Mouse (Mus musculus): Measurements from ENCODE around the gene Saxo1. TPM values are rescaled to one million over a fixed set of nuclear protein-coding genes. Genes with fewer than 3 reads are reported as not detected.
A peak's percentile ranks its signal among the peaks of the same experiment; 100 is the strongest.

Gene Saxo1
- total and polyA plus RNA-seq, 3 experiments, result 0.16 TPM; not detected in 2

DNA sequence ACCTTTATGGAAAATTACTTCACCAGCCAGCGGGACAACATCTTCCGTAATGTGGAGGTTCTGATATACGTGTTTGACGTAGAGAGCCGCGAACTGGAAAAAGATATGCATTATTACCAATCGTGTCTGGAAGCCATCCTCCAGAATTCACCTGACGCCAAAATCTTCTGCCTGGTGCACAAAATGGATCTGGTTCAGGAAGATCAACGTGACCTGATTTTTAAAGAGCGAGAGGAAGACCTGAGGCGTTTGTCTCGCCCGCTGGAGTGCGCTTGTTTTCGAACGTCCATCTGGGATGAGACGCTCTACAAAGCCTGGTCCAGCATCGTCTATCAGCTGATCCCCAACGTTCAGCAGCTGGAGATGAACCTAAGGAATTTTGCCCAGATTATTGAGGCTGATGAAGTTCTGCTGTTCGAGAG lies 18.0 kb upstream of the Saxo1 start:
- TF ChIP-seq EP300 (IDR thresholded peaks at IDR 0.05; ENCODE audit: insufficient read depth, low read depth, low read length) (no peak), CTCF (IDR thresholded peaks at IDR 0.05) (no peak), POLR2A (IDR thresholded peaks at IDR 0.05; ENCODE audit: insufficient read depth, low read depth, low read length) (no peak)
- peak overlapping the region; percentile 99 for H3K9ac ChIP-seq (ENCODE audit: low read depth, low read length)
- peaks cover 4% of the 10 kb centered on the region for H3K4me1 ChIP-seq (ENCODE audit: control insufficient read depth, insufficient read depth, low read length)
- WGBS, result under 1% methylated on average over 20 of the region's 20 CpGs
- peak overlapping the region; percentile 95 for H3K27ac ChIP-seq
- intact Hi-C loops (cut with DNase I), result loop anchor here (2.0 kb wide), 1 partner anchor 35 kb away; no protein-coding TSS in a partner anchor
- H3K36me3 ChIP-seq (ENCODE audit: control insufficient read depth, insufficient read depth, low read length), result peaks cover 16% of the 10 kb centered on the region
- H3K79me2 ChIP-seq (replicated peaks; ENCODE audit: control insufficient read depth, insufficient read depth, low read length), result peaks cover 2% of the 10 kb centered on the region; the same call in 1 of the 2 replicates
- DNase-seq, result peak in 1 of 2 experiments; percentile 18
- H3K4me3 ChIP-seq, result peak overlapping the region; percentile 69
- H3K27me3 ChIP-seq (ENCODE audit: control insufficient read depth, insufficient read depth, low read length), result no peaks in the 10 kb centered on the region

DNA sequence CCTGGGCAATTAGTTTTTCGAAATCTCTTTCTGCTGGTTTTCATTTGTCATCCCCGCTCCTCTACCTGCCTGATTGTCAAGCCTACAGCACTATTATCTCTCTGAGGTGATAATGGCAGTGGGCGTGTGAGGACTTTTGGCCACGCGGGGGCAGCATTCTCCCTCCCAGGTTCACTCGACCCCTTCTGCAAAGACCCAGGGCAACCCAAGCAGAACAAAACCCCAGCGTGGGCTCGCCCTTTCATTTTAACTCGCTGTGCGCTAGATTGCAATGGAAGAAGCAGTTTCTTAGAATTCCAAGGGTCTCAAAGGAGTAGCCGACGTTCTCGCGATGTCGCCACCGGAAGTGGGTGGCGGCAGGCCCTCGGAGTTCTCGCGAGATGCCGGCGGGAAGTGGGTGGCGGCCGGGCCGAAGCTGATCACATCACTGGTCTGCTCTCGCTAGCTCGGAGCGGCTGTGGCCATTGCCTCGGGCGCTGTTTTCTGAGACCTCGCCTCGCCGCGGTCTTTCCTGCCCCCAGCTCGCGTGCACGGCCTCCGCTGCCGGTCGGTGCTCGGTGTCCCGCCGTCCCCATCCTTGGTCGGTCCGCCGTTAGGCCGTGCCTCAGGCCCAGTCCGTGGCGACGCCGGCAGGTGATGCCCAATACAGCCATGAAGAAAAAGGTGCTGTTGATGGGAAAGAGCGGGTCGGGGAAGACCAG lies 17.3 kb upstream of the Saxo1 start, which contains the start of gene Rraga:
TSS of gene Rraga (plus strand) at position 386 of the 701 bp plus-strand sequence.
- peak; percentile 96 to 98 for DNase-seq
- Histone ChIP-seq H3K79me2 (replicated peaks; ENCODE audit: control insufficient read depth, insufficient read depth, low read length) (peaks cover 2% of the 10 kb centered on the region; the same call in 1 of the 2 replicates), H3K4me3 (peak within 1 kb of the TSS; percentile 69), H3K36me3 (ENCODE audit: control insufficient read depth, insufficient read depth, low read length) (peaks cover 16% of the 10 kb centered on the region), H3K4me1 (ENCODE audit: control insufficient read depth, insufficient read depth, low read length) (peaks cover 4% of the 10 kb centered on the region), H3K27me3 (ENCODE audit: control insufficient read depth, insufficient read depth, low read length) (no peaks in the 10 kb centered on the region), H3K27ac (peak within 1 kb of the TSS; percentile 95), H3K9ac (ENCODE audit: low read depth, low read length) (peak within 1 kb of the TSS; percentile 99)
- intact Hi-C loops (cut with DNase I), result loop anchor here (1.0 kb wide), 1 partner anchor 121 kb away; no protein-coding TSS in a partner anchor
- TF ChIP-seq CTCF (IDR thresholded peaks at IDR 0.05), result no peak; the same call in 1 of the 2 replicates
- peak; percentile 47; the same call in 1 of the 2 replicates for TF ChIP-seq EP300 (IDR thresholded peaks at IDR 0.05; ENCODE audit: insufficient read depth, low read depth, low read length)
- TF ChIP-seq POLR2A (IDR thresholded peaks at IDR 0.05; ENCODE audit: insufficient read depth, low read depth, low read length), result peak; percentile 92
- under 1% methylated on average over 53 of the region's 53 CpGs for WGBS

DNA sequence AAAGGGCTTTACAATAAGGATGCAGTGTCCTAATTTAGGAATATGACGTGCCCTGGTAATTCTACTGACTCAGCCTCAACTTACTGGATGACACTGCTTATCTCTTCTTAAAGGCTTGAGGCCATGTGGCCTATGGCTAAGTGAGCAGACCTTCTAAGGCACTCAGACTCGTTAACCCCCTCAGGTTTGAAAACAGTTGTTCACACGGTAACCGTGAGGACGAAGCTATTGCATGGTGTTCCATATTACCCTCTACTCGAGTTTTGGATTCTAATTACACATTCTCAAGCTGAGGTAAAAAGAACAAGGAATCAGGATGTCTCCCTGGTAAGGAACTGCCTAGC lies 16.8 kb upstream of the Saxo1 start:
- H3K4me1 ChIP-seq (ENCODE audit: control insufficient read depth, insufficient read depth, low read length), result peaks cover 4% of the 10 kb centered on the region
- H3K4me3 ChIP-seq, result peak overlapping the region; percentile 69
- no peak for DNase-seq
- TF ChIP-seq EP300 (IDR thresholded peaks at IDR 0.05; ENCODE audit: insufficient read depth, low read depth, low read length), result no peak
- TF ChIP-seq POLR2A (IDR thresholded peaks at IDR 0.05; ENCODE audit: insufficient read depth, low read depth, low read length), result no peak
- no peak for TF ChIP-seq CTCF (IDR thresholded peaks at IDR 0.05)
- intact Hi-C loops (cut with DNase I), result loop anchor here (1.0 kb wide), 1 partner anchor 121 kb away; no protein-coding TSS in a partner anchor
- H3K9ac ChIP-seq (ENCODE audit: low read depth, low read length), result peak overlapping the region; percentile 85
- 13% methylated on average over 6 of the region's 6 CpGs for WGBS
- H3K27ac ChIP-seq, result peak overlapping the region; percentile 95
- peaks cover 2% of the 10 kb centered on the region; the same call in 1 of the 2 replicates for H3K79me2 ChIP-seq (replicated peaks; ENCODE audit: control insufficient read depth, insufficient read depth, low read length)
- H3K36me3 ChIP-seq (ENCODE audit: control insufficient read depth, insufficient read depth, low read length), result peaks cover 16% of the 10 kb centered on the region
- no peaks in the 10 kb centered on the region for H3K27me3 ChIP-seq (ENCODE audit: control insufficient read depth, insufficient read depth, low read length)

DNA sequence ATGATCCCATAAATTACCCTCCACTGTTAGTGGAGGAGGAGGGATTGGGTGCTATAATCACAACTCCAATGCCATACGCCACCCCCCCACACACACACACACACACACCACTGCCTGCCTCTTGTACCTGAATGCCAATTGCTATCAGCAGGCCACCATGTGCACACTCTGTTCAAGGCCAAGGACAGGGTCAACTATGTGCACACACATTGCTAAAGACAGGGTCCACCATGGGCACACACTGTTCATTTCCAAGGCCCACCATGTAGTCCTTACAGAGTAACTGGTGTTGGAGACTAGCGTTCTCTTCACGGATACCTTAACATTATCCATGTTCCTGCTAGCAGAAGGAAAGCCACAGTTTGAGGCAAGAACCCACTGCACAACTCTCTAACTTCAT lies 2.9 kb upstream of the Saxo1 start:
- 95% methylated on average over 3 of the region's 3 CpGs for WGBS
- TF ChIP-seq POLR2A (IDR thresholded peaks at IDR 0.05; ENCODE audit: insufficient read depth, low read depth, low read length), result no peak
- TF ChIP-seq CTCF (IDR thresholded peaks at IDR 0.05), result no peak
- TF ChIP-seq EP300 (IDR thresholded peaks at IDR 0.05; ENCODE audit: insufficient read depth, low read depth, low read length), result no peak
- Histone ChIP-seq H3K27ac (no peak overlapping the region), H3K27me3 (ENCODE audit: control insufficient read depth, insufficient read depth, low read length) (no peaks in the 10 kb centered on the region), H3K4me3 (no peak overlapping the region), H3K9ac (ENCODE audit: low read depth, low read length) (no peak overlapping the region), H3K36me3 (ENCODE audit: control insufficient read depth, insufficient read depth, low read length) (no peaks in the 10 kb centered on the region), H3K79me2 (replicated peaks; ENCODE audit: control insufficient read depth, insufficient read depth, low read length) (no peaks in the 10 kb centered on the region), H3K4me1 (ENCODE audit: control insufficient read depth, insufficient read depth, low read length) (no peaks in the 10 kb centered on the region)
- DNase-seq, result no peak
- intact Hi-C loops (cut with DNase I), result no loop called here

DNA sequence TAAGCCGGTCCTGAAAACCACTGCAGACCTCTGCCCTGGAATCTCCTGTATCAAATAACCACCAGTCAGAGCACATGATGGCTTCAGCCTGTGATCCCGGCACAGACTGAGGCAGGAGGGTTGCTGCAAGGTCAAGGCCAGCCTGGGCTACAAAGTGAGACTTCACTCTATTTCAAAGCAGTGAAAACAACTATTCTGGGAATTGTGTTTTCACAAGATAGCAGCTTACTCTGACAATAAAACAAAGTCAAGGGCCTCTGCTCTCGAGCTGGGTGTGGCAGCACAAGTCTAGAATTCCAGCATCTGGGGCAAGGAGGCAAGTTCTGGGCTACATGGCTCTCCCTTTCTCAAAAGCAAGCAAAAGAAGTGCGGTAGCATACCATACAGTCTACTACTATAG lies 878 bp upstream of the Saxo1 start:
- Histone ChIP-seq H3K79me2 (replicated peaks; ENCODE audit: control insufficient read depth, insufficient read depth, low read length) (no peaks in the 10 kb centered on the region), H3K4me1 (ENCODE audit: control insufficient read depth, insufficient read depth, low read length) (no peaks in the 10 kb centered on the region), H3K36me3 (ENCODE audit: control insufficient read depth, insufficient read depth, low read length) (no peaks in the 10 kb centered on the region), H3K4me3 (no peak overlapping the region), H3K27me3 (ENCODE audit: control insufficient read depth, insufficient read depth, low read length) (no peaks in the 10 kb centered on the region), H3K9ac (ENCODE audit: low read depth, low read length) (no peak overlapping the region), H3K27ac (no peak overlapping the region)
- TF ChIP-seq EP300 (IDR thresholded peaks at IDR 0.05; ENCODE audit: insufficient read depth, low read depth, low read length), result no peak
- TF ChIP-seq POLR2A (IDR thresholded peaks at IDR 0.05; ENCODE audit: insufficient read depth, low read depth, low read length), result no peak
- TF ChIP-seq CTCF (IDR thresholded peaks at IDR 0.05), result no peak
- no peak for DNase-seq
- intact Hi-C loops (cut with DNase I), result no loop called here
- 62% methylated on average over 4 of the region's 4 CpGs for WGBS

GRCm38 (mm10) chr4:86557371-86557770 lies 757 bp downstream of the Saxo1 start:
- intact Hi-C loops (cut with DNase I), result no loop called here
- no peaks in the 10 kb centered on the region for H3K79me2 ChIP-seq (replicated peaks; ENCODE audit: control insufficient read depth, insufficient read depth, low read length)
- no peaks in the 10 kb centered on the region for H3K27me3 ChIP-seq (ENCODE audit: control insufficient read depth, insufficient read depth, low read length)
- H3K36me3 ChIP-seq (ENCODE audit: control insufficient read depth, insufficient read depth, low read length), result no peaks in the 10 kb centered on the region
- DNase-seq, result no peak
- no peak for TF ChIP-seq CTCF (IDR thresholded peaks at IDR 0.05)
- TF ChIP-seq POLR2A (IDR thresholded peaks at IDR 0.05; ENCODE audit: insufficient read depth, low read depth, low read length), result no peak
- TF ChIP-seq EP300 (IDR thresholded peaks at IDR 0.05; ENCODE audit: insufficient read depth, low read depth, low read length), result no peak
- no peak overlapping the region for H3K4me3 ChIP-seq
- no peak overlapping the region for H3K27ac ChIP-seq
- H3K4me1 ChIP-seq (ENCODE audit: control insufficient read depth, insufficient read depth, low read length), result no peaks in the 10 kb centered on the region
- H3K9ac ChIP-seq (ENCODE audit: low read depth, low read length), result no peak overlapping the region
- WGBS, result 75% methylated on average over 7 of the region's 7 CpGs

Measured in heart, adult 2 months (tissue).